Mouse (Mus musculus): ENCODE measurements around the gene Rhoc.

DNA sequence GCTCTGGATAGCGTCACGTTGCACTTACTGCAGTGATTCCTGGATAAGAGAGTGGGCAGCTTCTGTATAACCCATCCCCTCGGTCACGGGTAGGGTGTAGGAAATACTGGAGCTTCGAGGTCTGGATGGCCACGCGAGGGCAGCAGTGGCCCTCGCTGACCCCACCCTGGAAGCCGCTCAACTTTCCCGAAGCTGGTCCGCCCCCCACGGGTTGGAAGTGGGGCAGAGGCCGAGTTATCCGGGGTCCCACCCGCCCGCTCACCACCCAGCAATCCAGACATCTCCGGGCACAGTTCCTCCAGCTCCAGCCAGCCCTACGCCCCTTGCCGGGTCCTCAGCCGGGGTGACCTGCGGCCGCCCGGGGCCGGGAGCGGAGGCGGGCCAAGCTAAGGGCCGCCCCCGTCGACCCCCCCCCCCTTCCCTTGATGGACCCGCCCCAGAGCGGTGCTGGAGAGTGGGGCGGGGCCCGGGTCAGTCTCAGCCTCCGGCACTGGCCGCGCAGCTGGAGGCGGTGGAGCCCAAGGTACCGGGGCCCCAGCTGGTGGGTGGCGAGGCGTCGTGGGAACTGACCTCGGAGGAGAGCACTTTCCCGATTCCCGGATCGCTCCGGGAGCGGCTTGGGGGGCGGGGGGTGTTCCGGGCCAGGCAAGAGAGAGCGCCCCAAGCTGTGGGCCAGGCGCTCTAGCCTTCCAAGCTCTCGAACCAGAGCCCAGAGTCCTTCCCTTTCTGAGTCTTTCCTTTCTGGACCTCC, 561 bp downstream of the Rhoc start:
- TF ChIP-seq CTCF (conservative IDR thresholded peaks at IDR 0.05; ENCODE audit: low read length) (0 out of 2 replicates have a peak, but pooled peaks have one; percentile 3), POU5F1 (IDR thresholded peaks at IDR 0.05; ENCODE audit: borderline replicate concordance, low read length) (no peak), NANOG (IDR thresholded peaks at IDR 0.05; ENCODE audit: borderline replicate concordance, low read length) (no peak)

Measured in E14TG2a.4 (cell line).